ENCODE assay signal across 13 mouse cellular contexts in the genomic region with DNA sequence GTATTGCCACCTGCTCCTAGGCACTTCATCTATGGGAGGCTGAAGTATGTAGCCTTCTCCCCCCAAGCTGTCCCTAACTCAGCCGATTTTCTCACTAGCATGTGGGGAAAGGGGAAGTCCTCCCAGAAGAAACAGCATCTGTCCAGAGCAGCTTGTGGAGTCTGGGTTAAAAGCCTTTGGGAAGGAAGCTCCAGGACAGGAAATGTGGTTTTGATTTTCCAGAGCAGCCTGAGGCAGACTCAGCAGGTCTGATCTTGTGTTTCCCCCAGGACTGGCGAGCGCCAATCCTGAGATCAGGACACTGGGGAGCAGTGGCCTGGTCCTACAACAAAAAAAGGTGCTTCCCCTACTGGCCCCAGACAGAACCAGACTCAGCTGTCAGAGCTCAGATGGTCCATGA. TPM values are rescaled to one million over a fixed set of nuclear protein-coding genes. Genes with fewer than 3 reads are reported as not detected.
A peak's percentile ranks its signal among the peaks of the same experiment; 100 is the strongest.
DNase-seq lines count a peak whose midpoint lies in the region; ATAC-seq and TF ChIP-seq lines count a peak whose summit lies in the region.
"Had no signal": no experiment of that assay in that cellular context is flagged by ENCODE, and none has a peak within 500 bp of the region (broad histone marks: within the 10 kb centered on the region; RNA-seq: fewer than 3 reads in every experiment).

No protein-coding gene starts in this region.

- peak overlapping the region; percentile 94 for H3K27ac ChIP-seq in left cerebral cortex, adult 2 months
- H3K27ac ChIP-seq in hindbrain, embryonic 13.5 days, result peak overlapping the region; percentile 84
- peak overlapping the region; percentile 74 for H3K27ac ChIP-seq in neural tube, embryonic 14.5 days (ENCODE audit: low read depth, low read length)

- H3K4me3 ChIP-seq in left cerebral cortex, adult 2 months, result no peak overlapping the region
- H3K4me3 ChIP-seq in hindbrain, embryonic 13.5 days, result no peak overlapping the region
- H3K4me3 ChIP-seq in neural tube, embryonic 14.5 days (ENCODE audit: low read depth, low read length), result no peak overlapping the region

- no peak overlapping the region for H3K4me2 ChIP-seq in hindbrain, embryonic 13.5 days
- H3K4me2 ChIP-seq in neural tube, embryonic 14.5 days (ENCODE audit: low read depth, low read length), result no peak overlapping the region
- H3K4me2 ChIP-seq: liver, embryonic 11.5 days had no signal

- no peak for ATAC-seq in hindbrain, embryonic 13.5 days (ENCODE audit: low FRiP score)
- ATAC-seq in neural tube, embryonic 14.5 days (ENCODE audit: low read depth), result no peak
- ATAC-seq: intestine, embryonic 16.5 days had no signal

- no peak for DNase-seq in left cerebral cortex, adult 2 months (ENCODE audit: extremely low spot score in 1 of 2, low spot score in 2 of 2)
- DNase-seq in left cerebral cortex, adult 18-20 months (ENCODE audit: low spot score in 2 of 2), result no peak
- peak; percentile 35 for DNase-seq in embryo, embryonic 9.5 days (ENCODE audit: extremely low spot score)
- no peak for DNase-seq in urinary bladder, postnatal 10 days (ENCODE audit: low spot score)
- no peak for DNase-seq in gastrocnemius, postnatal 25 days
- no peak for DNase-seq in adrenal gland, adult (ENCODE audit: inconsistent age in 2 of 2, low spot score in 1 of 2)
- DNase-seq: gastrocnemius, postnatal 14 days; thymus, adult 2 months had no signal

- no peaks in the 10 kb centered on the region for H3K27me3 ChIP-seq in hindbrain, embryonic 13.5 days
- no peaks in the 10 kb centered on the region for H3K27me3 ChIP-seq in neural tube, embryonic 14.5 days (ENCODE audit: control insufficient read depth, insufficient read depth, low read length)

- H3K9me3 ChIP-seq in hindbrain, embryonic 13.5 days, result no peaks in the 10 kb centered on the region
- no peaks in the 10 kb centered on the region for H3K9me3 ChIP-seq in neural tube, embryonic 14.5 days (ENCODE audit: control insufficient read depth, low read length)

- whole genome bisulfite sequencing in hindbrain, embryonic 13.5 days, result 56% methylated on average over 3 of the region's 3 CpGs
- WGBS in neural tube, embryonic 14.5 days, result 69% methylated on average over 3 of the region's 3 CpGs

- peaks cover 34% of the 10 kb centered on the region for H3K4me1 ChIP-seq in hindbrain, embryonic 13.5 days (replicated peaks)
- H3K4me1 ChIP-seq in neural tube, embryonic 14.5 days (ENCODE audit: control insufficient read depth, insufficient read depth, low read length), result peaks cover 18% of the 10 kb centered on the region

- no peak for TF ChIP-seq CTCF in left cerebral cortex, adult 2 months (IDR thresholded peaks at IDR 0.05)

- 0 out of 2 replicates have a peak overlapping the region, but pooled peaks have one; percentile 67 for H3K9ac ChIP-seq in hindbrain, embryonic 13.5 days
- no peak overlapping the region for H3K9ac ChIP-seq in neural tube, embryonic 14.5 days (replicated peaks; ENCODE audit: low read depth, low read length)

- no peaks in the 10 kb centered on the region for H3K36me3 ChIP-seq in hindbrain, embryonic 13.5 days
- no peaks in the 10 kb centered on the region for H3K36me3 ChIP-seq in neural tube, embryonic 14.5 days (ENCODE audit: control insufficient read depth, insufficient read depth, low read length)

- intact Hi-C loops in left cerebral cortex, adult 2 months (cut with DNase I), result no loop called here

RNA-seq across cellular contexts. Expression of a gene that starts 15.3 kb away (rescaled TPM):
- 10 to 100 TPM; 55.3 to 66.9 TPM for total RNA-seq in left cerebral cortex, adult 2 months (2021)
- 10 to 100 TPM; 52.1 to 55.2 TPM for total RNA-seq in left cerebral cortex, adult 18-20 months (2021)
- polyA plus RNA-seq in hindbrain, embryonic 13.5 days (2015; fragmentation: Nextera tagmentation; extraction: Ambion mirVana), result 11.1 and 11.8 TPM in 2 replicates
- 12.8 and 17.5 TPM in 2 replicates for polyA plus RNA-seq in neural tube, embryonic 14.5 days (2014; fragmentation: Nextera tagmentation; extraction: Ambion mirVana)
- total RNA-seq in gastrocnemius, postnatal 25 days (2021), result 1 to 10 TPM; 1.4 to 2.3 TPM
- total RNA-seq: megakaryocyte, adult 5-6 weeks had no signal

RNA-seq across cellular contexts. Expression of a gene that starts 23.7 kb away (rescaled TPM):
- 10 to 100 TPM; 22.0 to 25.4 TPM for total RNA-seq in left cerebral cortex, adult 2 months (2021)
- total RNA-seq in left cerebral cortex, adult 18-20 months (2021), result 10 to 100 TPM; 19.1 to 20.2 TPM
- 22.6 and 24.0 TPM in 2 replicates for polyA plus RNA-seq in hindbrain, embryonic 13.5 days (2015; fragmentation: Nextera tagmentation; extraction: Ambion mirVana)
- 24.2 and 25.4 TPM in 2 replicates for polyA plus RNA-seq in neural tube, embryonic 14.5 days (2014; fragmentation: Nextera tagmentation; extraction: Ambion mirVana)
- total RNA-seq in gastrocnemius, postnatal 25 days (2021), result 10 to 100 TPM; 11.6 to 16.6 TPM

RNA-seq across cellular contexts. Expression of a gene that starts 58.1 kb away (rescaled TPM):
- under 1 TPM; 0.18 to 0.21 TPM for total RNA-seq in left cerebral cortex, adult 2 months (2021)
- 1 to 10 TPM in 1 of 2 experiments, under 1 TPM in 1; 0.75 to 1.1 TPM for total RNA-seq in left cerebral cortex, adult 18-20 months (2021)
- 0.38 and 0.45 TPM in 2 replicates for polyA plus RNA-seq in hindbrain, embryonic 13.5 days (2015; fragmentation: Nextera tagmentation; extraction: Ambion mirVana)
- 0.31 and 0.55 TPM in 2 replicates for polyA plus RNA-seq in neural tube, embryonic 14.5 days (2014; fragmentation: Nextera tagmentation; extraction: Ambion mirVana)
- not detected for total RNA-seq in gastrocnemius, postnatal 25 days (2021)
- total RNA-seq: gastrocnemius, postnatal 14 days; megakaryocyte, adult 5-6 weeks had no signal
- polyA plus RNA-seq: liver, embryonic 11.5 days; thymus, adult 2 months had no signal

Comparison
In these comparisons a context has a peak if more than half of its experiments do, and no peak if none do; other contexts are left out.
1. RNA of a gene that starts 15.3 kb away (total RNA-seq): 55.3 to 66.9 TPM in left cerebral cortex, adult 2 months and 52.1 to 55.2 TPM in left cerebral cortex, adult 18-20 months; 1.4 to 2.3 TPM in gastrocnemius, postnatal 25 days; every median in the first group is over 10 times any median in the second.
2. Peak in every context shown above with its lines, with median percentiles within 50 percentile points of each other: H3K27ac ChIP-seq.